Mouse (Mus musculus) cerebellum, adult 2 months (tissue): ENCODE measurements around the gene Rps6ka2.

Experiments
- CTCF ChIP-seq: fragments of 200-500 bp; IDR thresholded peaks from 2 replicates; pipeline ENCODE4 v1.5.1; 2011; ENCODE audit warnings: low read depth, mild to moderate bottlenecking, control low read depth, low read length, moderate library complexity, borderline replicate concordance; ENCODE audit not compliant: insufficient read depth
- POLR2A ChIP-seq: fragments of 200-500 bp; IDR thresholded peaks from 2 replicates; pipeline ENCODE4 v1.6.1; 2011; ENCODE audit warnings: low read length, control low read depth, borderline replicate concordance; ENCODE audit not compliant: insufficient read depth

DNA sequence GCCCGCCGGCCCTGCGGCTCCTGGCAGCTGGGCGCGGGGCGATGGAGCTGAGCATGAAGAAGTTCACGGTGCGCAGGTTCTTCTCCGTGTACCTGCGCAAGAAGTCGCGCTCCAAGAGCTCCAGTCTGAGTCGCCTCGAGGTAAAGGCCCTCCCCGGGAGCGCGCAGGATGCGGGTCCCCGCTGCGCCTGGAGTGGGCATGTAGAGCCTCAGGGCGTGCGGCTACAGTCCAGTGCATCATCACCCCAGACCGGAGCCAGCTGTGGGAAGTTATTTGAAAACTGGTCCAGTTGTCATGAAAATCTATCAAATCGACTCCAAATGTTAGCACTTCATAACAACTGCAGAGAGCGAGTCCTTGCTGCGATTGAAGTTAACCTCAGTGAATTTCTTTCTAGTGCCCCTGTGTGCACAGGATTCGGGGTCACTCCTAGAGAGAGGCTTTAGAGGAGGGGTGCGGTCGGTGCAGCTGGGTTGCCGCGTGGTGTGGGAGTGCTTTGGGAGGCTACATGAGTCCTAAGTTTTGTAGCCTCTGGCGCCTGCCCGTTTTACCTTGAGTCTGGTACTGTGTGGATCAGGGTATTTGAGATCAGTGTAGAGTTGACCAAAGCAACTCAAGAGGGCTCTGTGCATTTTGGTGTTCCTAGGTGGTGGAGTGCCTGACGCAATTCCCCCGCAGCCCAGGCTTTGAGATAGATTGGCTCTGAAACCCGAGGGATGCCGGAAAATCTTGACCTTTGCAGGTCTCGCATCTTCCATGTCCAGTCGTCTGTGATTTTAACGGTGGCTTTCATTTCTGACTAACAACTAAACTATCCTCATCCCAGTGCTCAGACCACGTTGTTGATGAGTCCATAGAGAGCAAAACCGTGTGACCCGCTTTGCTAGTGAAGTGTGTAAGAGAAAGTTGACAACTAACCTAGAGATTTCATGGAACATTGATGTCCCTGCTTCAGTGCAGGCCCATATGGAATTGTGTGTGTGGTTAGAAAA is 685 bp downstream of the Rps6ka2 start:
- TF ChIP-seq CTCF (no peak), POLR2A (no peak)
